Mouse (Mus musculus): ENCODE results near the gene Olfr849. TPM values are rescaled to one million over a fixed set of nuclear protein-coding genes. Genes with fewer than 3 reads are reported as not detected.

Olfr849 gene
- polyA plus RNA-seq (2012; rRNA removed) = not detected in 2 replicates

DNA sequence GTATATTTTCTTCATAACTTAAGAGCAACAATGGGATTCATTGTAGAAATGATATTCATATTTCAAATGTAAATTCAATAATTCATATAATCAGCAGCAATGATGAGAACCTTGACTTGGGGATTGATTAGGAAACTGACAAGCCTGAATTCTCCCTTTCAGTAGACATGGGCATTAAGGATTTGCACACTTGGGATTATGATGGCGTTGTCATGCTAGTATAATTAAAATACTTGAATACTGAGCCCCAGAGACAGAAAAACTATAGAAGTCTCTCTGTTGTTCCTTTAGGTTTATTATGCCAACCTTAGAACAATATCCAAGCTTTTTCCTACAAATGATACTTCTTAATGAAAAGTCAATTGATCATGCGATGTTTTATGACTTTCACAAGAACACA, at the start of gene Olfr849:
Gene Olfr849, plus strand, starts transcription at position 301 of the 400 bp plus-strand sequence.
- no peak within 1 kb of the TSS for H3K4me3 ChIP-seq (ENCODE audit: control insufficient read depth, low read depth, low read length)
- no peaks in the 10 kb centered on the region for H3K27me3 ChIP-seq (ENCODE audit: control insufficient read depth, insufficient read depth, low read length)
- no peak within 1 kb of the TSS for H3K27ac ChIP-seq (ENCODE audit: control insufficient read depth, insufficient read depth, low read depth, low read length)
- TF ChIP-seq CTCF (IDR thresholded peaks at IDR 0.05; ENCODE audit: control insufficient read depth, insufficient read depth, insufficient replicate concordance, low read depth, low read length) (no peak), POLR2A (IDR thresholded peaks at IDR 0.05; ENCODE audit: control insufficient read depth, low read depth, low read length) (no peak)
- H3K36me3 ChIP-seq (ENCODE audit: control insufficient read depth, insufficient read depth, low read length) = no peaks in the 10 kb centered on the region
- H3K4me1 ChIP-seq (ENCODE audit: control insufficient read depth, insufficient read depth, low read length) = no peaks in the 10 kb centered on the region

DNA sequence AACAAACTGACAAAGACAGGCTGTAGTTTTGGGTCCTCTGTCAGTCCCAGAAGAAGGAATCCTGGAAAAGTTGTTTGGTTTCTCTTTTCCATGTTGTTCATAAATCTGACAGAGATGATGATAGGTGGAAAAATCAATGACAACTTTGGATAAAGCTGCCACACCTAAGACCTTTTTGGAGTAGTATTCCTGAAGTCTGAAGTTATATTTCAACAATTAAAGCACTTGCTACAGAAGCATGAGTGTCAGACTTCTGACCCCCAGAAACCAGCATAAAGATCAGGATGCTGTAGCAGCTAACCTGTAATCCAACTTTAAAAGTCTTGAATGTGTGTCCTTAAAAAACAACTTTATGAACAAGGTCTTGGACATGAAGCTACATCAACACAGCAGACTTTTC, 38.1 kb downstream of the Olfr849 start, which contains the start of gene Olfr850:
Gene Olfr850, minus strand, starts transcription at position 101 of the 400 bp plus-strand sequence.
- Histone ChIP-seq H3K27ac (ENCODE audit: control insufficient read depth, insufficient read depth, low read depth, low read length) (no peak within 1 kb of the TSS), H3K4me1 (ENCODE audit: control insufficient read depth, insufficient read depth, low read length) (no peaks in the 10 kb centered on the region), H3K36me3 (ENCODE audit: control insufficient read depth, insufficient read depth, low read length) (no peaks in the 10 kb centered on the region), H3K27me3 (ENCODE audit: control insufficient read depth, insufficient read depth, low read length) (no peaks in the 10 kb centered on the region), H3K4me3 (ENCODE audit: control insufficient read depth, low read depth, low read length) (no peak within 1 kb of the TSS)
- TF ChIP-seq CTCF (IDR thresholded peaks at IDR 0.05; ENCODE audit: control insufficient read depth, insufficient read depth, insufficient replicate concordance, low read depth, low read length) (no peak), POLR2A (IDR thresholded peaks at IDR 0.05; ENCODE audit: control insufficient read depth, low read depth, low read length) (no peak)

GRCm38 (mm10) chr9:19492995-19493394, 52.9 kb downstream of the Olfr849 start, which contains the start of gene Olfr851:
TSS of gene Olfr851 (plus strand) at chr9:19493295.
- TF ChIP-seq CTCF (IDR thresholded peaks at IDR 0.05; ENCODE audit: control insufficient read depth, insufficient read depth, insufficient replicate concordance, low read depth, low read length) (no peak), POLR2A (IDR thresholded peaks at IDR 0.05; ENCODE audit: control insufficient read depth, low read depth, low read length) (no peak)
- H3K36me3 ChIP-seq (ENCODE audit: control insufficient read depth, insufficient read depth, low read length) = no peaks in the 10 kb centered on the region
- H3K27me3 ChIP-seq (ENCODE audit: control insufficient read depth, insufficient read depth, low read length) = no peaks in the 10 kb centered on the region
- H3K4me1 ChIP-seq (ENCODE audit: control insufficient read depth, insufficient read depth, low read length) = no peaks in the 10 kb centered on the region
- H3K27ac ChIP-seq (ENCODE audit: control insufficient read depth, insufficient read depth, low read depth, low read length) = no peak within 1 kb of the TSS
- H3K4me3 ChIP-seq (ENCODE audit: control insufficient read depth, low read depth, low read length) = no peak within 1 kb of the TSS

Other genes starting within 250 kb of the Olfr849 start
- not detected in 2 replicates for gene Olfr843, start 188.3 kb upstream of the Olfr849 start, polyA plus RNA-seq (2012; rRNA removed)
- gene Olfr844, start 123.9 kb upstream of the Olfr849 start, polyA plus RNA-seq (2012; rRNA removed) = not detected in 2 replicates
- gene Olfr845, start 103.8 kb upstream of the Olfr849 start, polyA plus RNA-seq (2012; rRNA removed) = not detected in 2 replicates
- gene Olfr846, start 76.3 kb upstream of the Olfr849 start, polyA plus RNA-seq (2012; rRNA removed) = not detected in 2 replicates
- not detected in 2 replicates for gene Olfr847, start 61.6 kb upstream of the Olfr849 start, polyA plus RNA-seq (2012; rRNA removed)
- not detected in 2 replicates for gene Olfr850, start 38.0 kb downstream of the Olfr849 start, polyA plus RNA-seq (2012; rRNA removed)
- not detected in 2 replicates for gene Olfr851, start 53.0 kb downstream of the Olfr849 start, polyA plus RNA-seq (2012; rRNA removed)
- not detected in 2 replicates for gene Olfr853, start 100.8 kb downstream of the Olfr849 start, polyA plus RNA-seq (2012; rRNA removed)
- not detected in 2 replicates for gene Olfr854, start 127.1 kb downstream of the Olfr849 start, polyA plus RNA-seq (2012; rRNA removed)
- not detected in 2 replicates for gene Olfr855, start 142.4 kb downstream of the Olfr849 start, polyA plus RNA-seq (2012; rRNA removed)
- gene Zfp317, start 181.8 kb downstream of the Olfr849 start, polyA plus RNA-seq (2012; rRNA removed) = 10.6 and 10.7 TPM in 2 replicates

All from testis, adult 2 months (tissue).